ENCODE assay signal across 13 mouse cellular contexts in the genomic region with DNA sequence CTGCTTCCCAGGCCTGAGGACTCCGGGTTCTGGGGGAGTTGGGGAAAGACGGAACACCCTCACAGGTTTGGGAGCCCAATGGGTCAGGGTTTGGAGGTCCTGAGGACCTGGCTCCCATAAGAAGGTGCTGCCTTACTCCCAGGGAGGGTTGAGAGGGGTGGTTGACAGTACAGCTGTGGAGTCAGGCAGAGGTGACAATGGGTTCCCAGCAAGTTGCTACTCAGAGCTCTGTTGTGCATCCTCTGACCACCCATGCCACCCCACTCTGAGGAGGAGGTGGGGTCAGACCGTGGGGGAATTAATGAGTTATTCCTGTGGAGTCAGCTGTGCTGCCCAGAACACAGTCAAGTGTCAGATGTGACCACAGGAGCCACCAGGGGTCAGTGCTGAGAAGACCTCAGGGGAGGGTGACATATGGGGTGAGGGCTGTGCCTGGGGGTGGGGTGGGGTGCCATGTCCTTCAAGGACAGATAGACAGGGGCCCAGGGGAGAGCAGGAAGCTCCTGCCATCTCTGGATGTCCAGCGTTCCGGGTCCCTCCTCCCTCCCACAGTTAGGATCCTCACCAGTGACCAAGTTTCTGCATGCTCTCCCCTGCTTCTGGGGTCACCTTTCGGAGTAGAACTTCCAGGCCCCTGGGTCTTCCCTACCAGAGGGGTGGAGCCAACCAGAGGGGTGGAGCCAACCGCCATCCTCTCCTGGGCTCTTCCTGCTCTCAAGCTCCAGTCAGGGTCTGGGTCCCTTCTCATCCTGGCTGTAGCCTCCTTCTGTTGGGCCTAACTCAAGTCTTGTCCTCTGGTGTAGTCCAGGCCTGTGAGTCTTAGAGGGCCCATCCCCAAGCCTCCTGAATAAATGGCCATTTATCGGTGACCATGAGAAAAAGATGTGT. TPM values are rescaled to one million over a fixed set of nuclear protein-coding genes. Genes with fewer than 3 reads are reported as not detected.
DNase-seq lines count a peak whose midpoint lies in the region; ATAC-seq and TF ChIP-seq lines count a peak whose summit lies in the region.
"Had no signal": no experiment of that assay in that cellular context is flagged by ENCODE, and none has a peak within 500 bp of the region (broad histone marks: within the 10 kb centered on the region; RNA-seq: fewer than 3 reads in every experiment).

No protein-coding gene starts in this region.

- WGBS in heart, postnatal 0 days = 83% methylated on average over 8 of the region's 8 CpGs
- WGBS in heart, embryonic 12.5 days = 73% methylated on average over 8 of the region's 8 CpGs
- WGBS in liver, embryonic 13.5 days (ENCODE audit: insufficient replicate concordance) = 51% methylated on average over 8 of the region's 8 CpGs
- 90% methylated on average over 8 of the region's 8 CpGs for WGBS in forebrain, embryonic 14.5 days

- no peaks in the 10 kb centered on the region for H3K79me2 ChIP-seq in CH12.LX (replicated peaks; ENCODE audit: control insufficient read depth, extremely low read depth, insufficient read depth, poor library complexity, severe bottlenecking)

- in situ Hi-C loops in CH12.LX (cut with MboI; ENCODE audit: low pct_ligation_motif_present, low pct_unique_long_range_greater_than_20kb, low sequenced_read_pairs) = no loop called here

- no peak for TF ChIP-seq POLR2A in CH12.LX (IDR thresholded peaks at IDR 0.05; ENCODE audit: low read depth, low read length)

- H3K36me3 ChIP-seq in heart, postnatal 0 days (replicated peaks; ENCODE audit: control insufficient read depth, insufficient read depth, low read length) = no peaks in the 10 kb centered on the region
- H3K36me3 ChIP-seq in heart, embryonic 12.5 days = no peaks in the 10 kb centered on the region
- no peaks in the 10 kb centered on the region for H3K36me3 ChIP-seq in CH12.LX (replicated peaks in 1 of 2; ENCODE audit: control insufficient read depth in 1 of 2, insufficient read depth in 1 of 2, low read length in 1 of 2)
- H3K36me3 ChIP-seq in liver, embryonic 13.5 days = no peaks in the 10 kb centered on the region
- no peaks in the 10 kb centered on the region for H3K36me3 ChIP-seq in forebrain, embryonic 14.5 days (ENCODE audit: control insufficient read depth, insufficient read depth, low read length)
- H3K36me3 ChIP-seq: liver, embryonic 15.5 days had no signal

- no peak overlapping the region for H3K27ac ChIP-seq in heart, postnatal 0 days (ENCODE audit: low read depth)
- H3K27ac ChIP-seq in heart, embryonic 12.5 days (ENCODE audit: poor library complexity, severe bottlenecking) = no peak overlapping the region
- H3K27ac ChIP-seq in CH12.LX (ENCODE audit: insufficient read depth, low read depth) = no peak overlapping the region
- peak overlapping the region; percentile 26; the same call in 1 of the 2 replicates for H3K27ac ChIP-seq in liver, embryonic 13.5 days
- H3K27ac ChIP-seq in forebrain, embryonic 14.5 days (ENCODE audit: low read depth, low read length) = no peak overlapping the region
- H3K27ac ChIP-seq: hindbrain, embryonic 14.5 days had no signal

- no peaks in the 10 kb centered on the region for H3K27me3 ChIP-seq in heart, postnatal 0 days (ENCODE audit: control insufficient read depth, insufficient read depth, low read length)
- H3K27me3 ChIP-seq in heart, embryonic 12.5 days (replicated peaks) = no peaks in the 10 kb centered on the region; the same call in 1 of the 2 replicates
- H3K27me3 ChIP-seq in CH12.LX (replicated peaks) = no peaks in the 10 kb centered on the region
- no peaks in the 10 kb centered on the region for H3K27me3 ChIP-seq in liver, embryonic 13.5 days
- no peaks in the 10 kb centered on the region for H3K27me3 ChIP-seq in forebrain, embryonic 14.5 days (replicated peaks; ENCODE audit: control insufficient read depth, insufficient read depth, low read length)
- H3K27me3 ChIP-seq: liver, embryonic 15.5 days; Patski had no signal

- peak; percentile 25 for TF ChIP-seq CTCF in heart, postnatal 0 days (IDR thresholded peaks at IDR 0.05; ENCODE audit: low read depth)
- TF ChIP-seq CTCF in CH12.LX (conservative IDR thresholded peaks at IDR 0.05 in 1 of 2, IDR thresholded peaks at IDR 0.05 in 1 of 2; ENCODE audit: low read depth in 2 of 2, low read length in 2 of 2) = peak in 1 of 2 experiments; percentile 55; a peak in 2 of 4 replicates

- TF ChIP-seq RAD21 in CH12.LX (IDR thresholded peaks at IDR 0.05; ENCODE audit: low read depth, low read length) = no peak; the same call in 1 of the 2 replicates

- peaks cover 18% of the 10 kb centered on the region for H3K4me1 ChIP-seq in heart, postnatal 0 days (ENCODE audit: control insufficient read depth, insufficient read depth)
- peaks cover 50% of the 10 kb centered on the region for H3K4me1 ChIP-seq in heart, embryonic 12.5 days (replicated peaks)
- peaks cover 18 to 62% of the 10 kb centered on the region in 2 experiments for H3K4me1 ChIP-seq in CH12.LX (ENCODE audit: control insufficient read depth in 1 of 2, insufficient read depth in 2 of 2)
- peaks cover 83% of the 10 kb centered on the region for H3K4me1 ChIP-seq in liver, embryonic 13.5 days (replicated peaks)
- no peaks in the 10 kb centered on the region for H3K4me1 ChIP-seq in forebrain, embryonic 14.5 days (ENCODE audit: control insufficient read depth, insufficient read depth, low read length)

- peak; percentile 34; the same call in 1 of the 2 replicates for ATAC-seq in heart, postnatal 0 days (ENCODE audit: insufficient read depth, low read depth)
- no peak for ATAC-seq in heart, embryonic 12.5 days (ENCODE audit: insufficient number of reproducible peaks, low FRiP score)
- peak; percentile 25; the same call in 1 of the 2 replicates for ATAC-seq in liver, embryonic 13.5 days (ENCODE audit: low read depth)
- no peak for ATAC-seq in forebrain, embryonic 14.5 days
- ATAC-seq: midbrain, embryonic 16.5 days had no signal

- no peak for DNase-seq in heart, postnatal 0 days (ENCODE audit: low spot score)
- DNase-seq in 3134 (ENCODE audit: extremely low read depth, insufficient read length, low spot score) (peak; percentile 44), CH12.LX (ENCODE audit: extremely low read depth) (no peak)
- peak; percentile 33 for DNase-seq in liver, embryonic 13.5 days
- no peak for DNase-seq in forebrain, embryonic 14.5 days (ENCODE audit: low spot score)
- DNase-seq in kidney, postnatal 4 days = no peak
- no peak for DNase-seq in ovary, postnatal 36 days (ENCODE audit: low spot score)
- DNase-seq: layer of hippocampus, adult 9-11 months had no signal

- dilution Hi-C loops in CH12.LX (cut with MboI; ENCODE audit: extremely low pct_ligation_motif_present, extremely low pct_unique_long_range_greater_than_20kb, low sequenced_read_pairs) = no loop called here

- H3K9me3 ChIP-seq in heart, postnatal 0 days (replicated peaks; ENCODE audit: control insufficient read depth, low read length) = no peaks in the 10 kb centered on the region
- no peaks in the 10 kb centered on the region for H3K9me3 ChIP-seq in heart, embryonic 12.5 days (replicated peaks)
- no peaks in the 10 kb centered on the region for H3K9me3 ChIP-seq in CH12.LX (replicated peaks; ENCODE audit: low read length)
- no peaks in the 10 kb centered on the region for H3K9me3 ChIP-seq in liver, embryonic 13.5 days (replicated peaks)
- H3K9me3 ChIP-seq in forebrain, embryonic 14.5 days (replicated peaks; ENCODE audit: control insufficient read depth, low read length) = no peaks in the 10 kb centered on the region
- H3K9me3 ChIP-seq: liver, embryonic 15.5 days had no signal

- no peak overlapping the region for H3K9ac ChIP-seq in heart, postnatal 0 days (replicated peaks; ENCODE audit: low read depth, low read length)
- H3K9ac ChIP-seq in heart, embryonic 12.5 days = no peak overlapping the region
- no peak overlapping the region for H3K9ac ChIP-seq in CH12.LX (ENCODE audit: insufficient read depth, low read depth)
- no peak overlapping the region for H3K9ac ChIP-seq in liver, embryonic 13.5 days
- no peak overlapping the region for H3K9ac ChIP-seq in forebrain, embryonic 14.5 days (ENCODE audit: low read length)
- H3K9ac ChIP-seq: hindbrain, embryonic 14.5 days; liver, embryonic 15.5 days had no signal

- H3K4me3 ChIP-seq in heart, postnatal 0 days (ENCODE audit: low read depth, low read length) = no peak overlapping the region
- no peak overlapping the region for H3K4me3 ChIP-seq in heart, embryonic 12.5 days
- H3K4me3 ChIP-seq in CH12.LX (replicated peaks in 1 of 3; ENCODE audit: low read depth in 2 of 3, low read length in 2 of 3, poor library complexity in 1 of 3) = no peak overlapping the region
- no peak overlapping the region for H3K4me3 ChIP-seq in liver, embryonic 13.5 days (replicated peaks)
- no peak overlapping the region for H3K4me3 ChIP-seq in forebrain, embryonic 14.5 days (ENCODE audit: low read depth, low read length)
- H3K4me3 ChIP-seq: liver, embryonic 15.5 days had no signal

- H3K4me2 ChIP-seq in heart, postnatal 0 days (ENCODE audit: low read depth, low read length) = no peak overlapping the region
- no peak overlapping the region for H3K4me2 ChIP-seq in heart, embryonic 12.5 days
- H3K4me2 ChIP-seq in CH12.LX (ENCODE audit: insufficient read depth, low read depth, poor library complexity, severe bottlenecking) = no peak overlapping the region
- H3K4me2 ChIP-seq in liver, embryonic 13.5 days = no peak overlapping the region
- no peak overlapping the region for H3K4me2 ChIP-seq in forebrain, embryonic 14.5 days (ENCODE audit: low read length)
- H3K4me2 ChIP-seq: hindbrain, embryonic 14.5 days; liver, embryonic 15.5 days had no signal

- TF ChIP-seq EP300 in heart, postnatal 0 days (IDR thresholded peaks at IDR 0.05; ENCODE audit: low read depth) = no peak
- no peak for TF ChIP-seq EP300 in CH12.LX (IDR thresholded peaks at IDR 0.05; ENCODE audit: low read length)

TF ChIP-seq in CH12.LX, 34 proteins besides CTCF, POLR2A, EP300 and RAD21 (continues in another document):
- TF ChIP-seq BHLHE40 (IDR thresholded peaks at IDR 0.05; ENCODE audit: low read depth, low read length) (no peak), IRF4 (IDR thresholded peaks at IDR 0.05; ENCODE audit: low read depth, low read length) (no peak), ZC3H11A (IDR thresholded peaks at IDR 0.05; ENCODE audit: low read depth, low read length) (no peak), ZMIZ1 (IDR thresholded peaks at IDR 0.05; ENCODE audit: low read depth, low read length) (no peak), JUND (conservative IDR thresholded peaks at IDR 0.05; ENCODE audit: low read depth, low read length) (no peak), USF1 (IDR thresholded peaks at IDR 0.05; ENCODE audit: low read depth, low read length) (no peak), ETS1 (conservative IDR thresholded peaks at IDR 0.05; ENCODE audit: low read depth, low read length) (no peak)

RNA-seq across cellular contexts. Expression of a gene that starts 13.5 kb away (rescaled TPM):
- 3.5 and 7.3 TPM in 2 replicates for total RNA-seq in heart, postnatal 0 days (2014; rRNA removed; ENCODE audit: low replicate concordance)
- polyA plus RNA-seq in heart, postnatal 0 days (2015; fragmentation: Nextera tagmentation; extraction: Ambion mirVana) = 1.2 and 1.9 TPM in 2 replicates
- 3.8 and 4.1 TPM in 2 replicates for polyA plus RNA-seq in heart, embryonic 12.5 days (2016; fragmentation: Nextera tagmentation; extraction: Ambion mirVana)
- total RNA-seq in CH12.LX (2012; rRNA removed) (25.7 and 25.9 TPM in 2 replicates), CH12.LX (2014; rRNA removed) (25.5 and 27.0 TPM in 2 replicates)
- polyA plus RNA-seq in CH12.LX (2012; ENCODE audit: insufficient read length, low read depth) = 28.5 and 28.8 TPM in 2 replicates
- 26.1 and 27.0 TPM in 2 replicates for polyA plus RNA-seq in liver, embryonic 13.5 days (2015; fragmentation: Nextera tagmentation; extraction: Ambion mirVana)
- polyA plus RNA-seq in forebrain, embryonic 14.5 days (2014; fragmentation: Nextera tagmentation; extraction: Ambion mirVana) = 1.1 and 1.3 TPM in 2 replicates

Comparison
In these comparisons a context has a peak if more than half of its experiments do, and no peak if none do; other contexts are left out.
1. ATAC-seq: peak in heart, postnatal 0 days (single experiment) and liver, embryonic 13.5 days (single experiment); none in heart, embryonic 12.5 days (single experiment) and forebrain, embryonic 14.5 days (single experiment).
2. DNase-seq: peak in 3134 (single experiment) and liver, embryonic 13.5 days (single experiment); none in heart, postnatal 0 days (single experiment), CH12.LX (single experiment), forebrain, embryonic 14.5 days (single experiment), kidney, postnatal 4 days (0 of 2) and ovary, postnatal 36 days (single experiment).